Mouse (Mus musculus): ENCODE measurements around the gene Eps8. TPM values are rescaled to one million over a fixed set of nuclear protein-coding genes. Genes with fewer than 3 reads are reported as not detected.
A peak's percentile ranks its signal among the peaks of the same experiment; 100 is the strongest.
"Not testable (repeated sequence)": the region's sequence is repeated elsewhere in the genome, so short reads cannot be mapped to it uniquely, and the experiment has no call there.

Eps8 gene
- total RNA-seq, 2 experiments from 2014 or later = 21.1 to 22.3 TPM

DNA sequence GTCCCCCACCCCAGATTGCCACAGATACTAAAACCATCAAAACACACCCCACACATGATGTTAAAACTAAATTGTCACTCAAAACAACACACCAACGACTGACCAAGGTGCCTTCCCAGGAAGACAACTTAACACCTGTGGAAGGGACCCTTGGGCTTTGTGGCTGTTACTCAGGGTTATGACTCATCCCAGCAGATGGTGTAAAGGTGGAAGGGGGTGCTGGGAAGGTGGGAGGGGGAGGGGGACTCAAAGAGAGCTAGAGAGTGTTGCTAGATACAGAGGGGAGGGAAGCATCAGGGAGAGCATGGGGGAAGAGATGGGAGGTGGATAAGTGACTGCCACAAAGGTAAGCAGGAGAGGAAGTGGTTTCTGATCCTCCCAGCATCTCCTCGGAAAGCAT, 163.0 kb downstream of the Eps8 start:
- no peak for DNase-seq (ENCODE audit: low spot score in 2 of 2)

DNA sequence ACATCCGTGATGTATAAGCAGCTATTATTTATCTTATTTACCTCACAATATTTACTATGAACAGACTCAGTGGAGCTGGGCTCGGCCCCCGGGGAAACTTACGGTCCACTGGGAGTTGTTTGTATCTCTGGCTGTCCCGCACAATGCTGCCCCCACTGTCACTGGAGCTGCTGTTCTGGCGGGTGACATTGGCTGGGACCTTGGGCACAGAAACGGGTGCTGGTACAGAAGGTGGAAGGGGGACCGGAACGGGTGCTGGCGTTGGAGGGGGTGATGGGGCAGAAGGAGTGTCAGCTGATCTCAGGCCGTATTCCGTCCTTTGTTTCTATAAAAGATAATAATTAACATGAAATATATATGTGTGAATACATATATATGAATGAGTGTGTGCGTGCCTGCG, 164.6 kb downstream of the Eps8 start:
- no peak for DNase-seq (ENCODE audit: low spot score in 2 of 2)

DNA sequence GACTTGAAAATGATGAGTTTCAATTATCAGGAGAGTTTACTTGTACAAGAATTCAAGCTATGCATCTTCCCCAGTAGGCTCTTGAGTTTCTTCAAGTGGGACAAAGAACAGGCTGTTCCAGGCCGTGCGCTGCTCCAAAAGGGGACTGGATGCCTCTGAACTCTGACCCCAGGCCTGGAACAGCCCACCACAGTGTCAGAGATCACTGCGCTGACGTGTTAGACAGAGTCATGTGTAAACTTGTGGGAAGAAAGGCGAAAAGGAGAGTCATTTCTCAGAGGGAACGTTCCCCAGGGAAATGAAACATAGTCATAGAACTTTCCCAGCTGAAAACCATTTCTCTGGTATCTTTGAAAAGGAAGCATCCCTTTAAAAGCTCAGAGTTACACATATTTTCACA, 167.2 kb downstream of the Eps8 start:
- no peak for DNase-seq (ENCODE audit: low spot score in 2 of 2)

DNA sequence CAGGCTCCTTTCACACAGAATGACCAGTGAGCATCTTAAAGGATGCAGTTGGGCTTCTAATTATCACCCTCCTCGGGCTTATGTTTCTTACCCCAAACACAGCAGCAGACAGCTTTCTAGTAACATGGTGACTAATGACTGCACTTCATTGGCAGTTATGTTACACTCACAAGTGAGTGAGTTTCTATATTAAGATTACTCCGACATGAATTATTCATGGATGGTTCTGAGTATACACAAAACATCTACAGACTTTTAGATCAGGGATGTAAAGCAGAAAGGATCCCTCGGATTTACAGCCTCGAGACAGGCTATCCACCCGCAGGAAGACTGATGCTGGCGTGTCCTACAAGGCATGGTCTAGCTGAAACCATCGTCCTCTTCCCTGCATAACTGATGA, 171.8 kb downstream of the Eps8 start:
- no peak for DNase-seq (ENCODE audit: low spot score in 2 of 2)

DNA sequence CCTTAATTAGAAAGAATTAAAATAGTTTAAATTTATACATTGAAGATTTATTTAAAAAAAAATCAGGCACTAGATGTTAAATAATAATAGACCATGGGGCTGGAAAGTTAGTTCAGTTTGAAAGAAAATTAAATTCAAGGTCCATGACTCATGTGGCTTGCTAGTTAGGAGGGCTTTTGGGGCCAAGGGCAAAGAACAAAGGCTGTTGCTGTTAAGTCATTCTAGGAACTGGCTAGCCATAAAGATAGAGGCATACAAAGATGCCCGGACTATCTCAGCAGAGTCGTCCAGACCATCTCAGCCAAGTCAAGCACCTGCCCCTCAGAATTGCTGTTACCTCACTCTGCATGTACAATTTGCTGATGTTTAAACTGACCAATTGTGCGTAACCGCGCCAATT, 179.0 kb downstream of the Eps8 start:
- DNase-seq (ENCODE audit: low spot score in 2 of 2) = not testable (repeated sequence)

DNA sequence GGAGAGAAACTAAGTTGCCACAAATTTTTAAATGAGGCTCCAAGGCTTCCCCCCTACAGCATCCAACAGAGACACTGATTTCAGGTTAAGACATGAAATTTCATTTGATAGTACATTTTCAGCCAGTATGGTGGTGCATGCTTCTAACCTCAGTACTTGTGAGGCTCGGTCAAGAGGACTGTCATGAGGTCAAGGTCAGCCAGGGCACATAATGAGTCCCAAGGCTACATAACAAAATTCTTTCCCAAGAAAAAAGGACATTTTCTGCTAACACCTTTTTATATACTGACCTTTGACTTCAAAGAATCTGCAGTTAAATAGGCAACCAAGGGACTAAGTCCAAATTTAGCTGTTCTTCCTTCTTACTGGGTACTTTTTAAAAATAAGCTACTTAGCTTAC, 181.2 kb downstream of the Eps8 start:
- no peak for DNase-seq (ENCODE audit: low spot score in 2 of 2)

DNA sequence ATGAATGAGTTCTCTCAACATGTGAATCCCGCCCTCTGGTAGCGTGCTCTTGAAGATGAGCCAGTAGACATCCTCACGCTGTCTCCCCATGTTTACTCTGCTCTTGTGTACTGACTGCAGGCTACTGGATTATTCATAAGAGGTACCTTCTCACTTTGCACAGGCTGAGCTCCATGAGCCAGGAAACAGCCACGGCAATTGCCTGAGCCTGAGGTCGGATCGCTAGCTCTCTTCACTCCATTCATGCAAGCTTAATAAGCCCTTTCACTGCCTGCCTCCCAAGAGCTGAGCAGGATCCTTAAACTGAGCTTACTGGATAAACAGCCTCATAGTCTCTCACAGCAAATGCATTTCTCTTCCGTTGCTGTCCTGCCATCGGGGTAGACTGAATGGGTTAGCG, 182.5 kb downstream of the Eps8 start:
- DNase-seq (ENCODE audit: low spot score in 2 of 2) = no peak

DNA sequence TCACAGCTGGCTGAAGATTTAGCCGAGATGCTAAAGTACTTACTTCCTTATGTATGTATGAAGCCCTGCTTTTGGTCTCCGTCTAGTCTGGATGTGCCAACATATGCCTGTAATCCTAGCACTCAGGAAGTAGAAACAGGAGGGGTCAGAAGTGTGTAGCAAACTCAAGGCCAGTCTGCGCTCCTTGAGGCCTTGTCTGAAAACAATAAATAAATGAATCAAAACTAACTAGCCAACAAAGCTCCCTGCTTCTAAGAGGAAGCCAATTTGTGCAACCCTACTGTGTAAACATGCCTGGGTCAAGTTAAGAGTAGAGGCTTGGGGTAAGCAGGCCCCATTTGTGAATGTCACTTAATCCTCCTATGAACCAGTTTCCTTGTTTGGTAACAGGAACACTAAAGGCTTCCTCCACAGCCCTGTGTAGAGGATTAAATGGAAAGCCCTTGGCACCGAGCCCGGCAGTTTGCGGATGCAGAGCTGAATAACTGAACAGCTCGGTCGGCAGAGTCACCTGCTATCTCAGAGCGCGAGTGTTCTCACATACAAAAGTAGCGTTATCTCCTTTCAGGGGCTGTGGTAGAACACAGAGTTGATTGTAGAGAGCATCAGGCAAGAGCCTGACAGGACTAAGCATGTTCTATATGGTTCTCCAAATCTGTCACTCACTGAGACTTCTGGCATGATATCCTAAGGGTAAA, 183.6 kb downstream of the Eps8 start:
- DNase-seq (ENCODE audit: low spot score in 2 of 2) = peak; percentile 69 to 89

DNA sequence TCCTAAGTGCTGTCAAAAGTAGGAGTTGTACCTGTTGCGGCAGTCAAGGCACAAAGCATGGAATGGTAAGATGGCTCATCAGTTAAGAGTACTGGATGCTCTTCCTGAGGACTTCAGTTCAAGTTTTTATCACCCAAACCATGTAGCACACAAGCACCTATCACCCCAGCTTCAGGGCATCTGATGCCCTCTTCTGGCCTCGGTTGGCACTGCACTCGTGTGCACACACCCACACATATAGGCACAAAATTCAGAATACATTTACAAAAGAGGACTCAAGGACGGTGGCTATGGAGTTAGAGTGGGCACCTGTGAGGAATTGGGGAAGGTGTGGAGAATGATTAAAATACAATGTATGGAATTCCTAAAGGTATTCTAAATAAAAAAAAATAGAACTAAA, 185.1 kb downstream of the Eps8 start:
- DNase-seq (ENCODE audit: low spot score in 2 of 2) = no peak

DNA sequence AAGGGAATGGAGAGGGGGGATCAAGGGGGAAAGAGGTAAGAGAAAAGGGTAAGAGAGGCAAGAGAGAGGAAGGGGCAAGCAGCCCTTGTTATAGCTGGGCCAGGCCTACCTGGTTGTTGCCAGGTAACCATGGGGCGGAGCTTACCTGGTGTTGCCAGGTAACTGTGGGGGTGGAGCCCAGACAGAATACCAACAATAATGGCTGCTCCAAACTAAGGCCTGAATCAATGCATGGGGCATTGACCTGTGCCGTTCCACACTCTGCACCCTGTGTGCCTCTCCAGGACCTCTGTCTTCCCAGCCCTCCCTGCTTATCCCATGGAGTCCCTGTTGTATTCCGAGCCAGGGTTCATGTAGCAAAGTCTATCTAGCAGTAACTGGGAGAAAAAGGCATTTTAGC, 187.0 kb downstream of the Eps8 start:
- DNase-seq (ENCODE audit: low spot score in 2 of 2) = no peak

DNA sequence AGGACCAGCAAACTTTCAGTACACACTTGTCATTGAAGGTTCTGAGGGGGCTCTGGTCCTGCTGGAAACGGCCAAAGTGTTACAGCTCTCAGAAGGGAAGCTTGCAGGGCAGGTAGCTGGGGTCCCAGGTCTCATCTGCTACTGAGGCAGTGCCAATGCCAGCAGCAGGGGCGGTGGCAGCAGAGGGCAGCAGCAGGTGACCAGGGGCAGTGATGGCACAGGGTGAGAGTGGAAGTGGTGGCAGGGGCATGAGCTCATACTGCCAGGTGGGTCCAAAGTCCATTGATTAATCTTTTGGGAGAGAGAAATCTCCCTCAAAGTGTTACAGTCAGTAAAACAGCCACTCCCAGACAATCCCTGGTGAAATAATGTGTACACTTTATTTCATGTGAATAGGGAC, 188.4 kb downstream of the Eps8 start:
- DNase-seq (ENCODE audit: low spot score in 2 of 2) = no peak

DNA sequence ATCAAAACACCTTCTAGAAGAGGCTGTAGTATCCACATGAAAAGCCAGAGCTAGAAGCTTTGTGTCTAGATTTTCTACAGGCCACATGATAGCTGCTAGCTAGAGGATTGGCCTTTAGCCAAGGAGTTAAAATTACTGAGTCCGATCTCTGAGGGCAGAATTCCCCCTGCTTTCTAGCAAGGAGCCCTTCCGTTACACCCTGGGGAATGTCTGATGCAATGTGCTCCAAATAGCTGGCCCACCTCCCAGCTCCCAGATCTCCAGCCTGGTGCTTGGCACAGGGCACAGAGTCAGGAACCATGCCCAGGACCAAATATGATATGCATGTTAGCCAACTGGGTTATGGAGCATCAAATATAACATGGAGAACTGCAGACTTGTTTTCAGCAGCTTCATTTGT, 189.4 kb downstream of the Eps8 start:
- DNase-seq (ENCODE audit: low spot score in 2 of 2) = peak; percentile 47 to 72

DNA sequence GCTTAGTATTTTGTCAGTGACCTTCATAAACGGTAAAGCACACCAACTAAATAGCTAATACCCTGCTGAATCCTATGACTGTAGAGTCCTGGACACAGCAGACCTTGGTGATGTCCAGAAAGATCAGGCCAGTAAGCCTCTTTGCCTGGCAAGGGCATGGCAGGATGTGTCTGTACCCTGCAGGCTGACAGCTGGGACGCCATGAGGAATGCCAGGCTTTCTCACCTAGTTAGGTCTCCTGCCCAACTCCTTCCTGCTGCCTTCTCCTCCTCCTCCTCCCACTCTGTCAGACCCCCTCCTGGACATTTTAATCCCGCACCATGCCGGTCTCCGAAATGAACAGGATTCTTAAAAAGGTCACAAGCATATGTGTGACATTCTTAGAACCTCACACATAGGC, 190.9 kb downstream of the Eps8 start:
- DNase-seq (ENCODE audit: low spot score in 2 of 2) = no peak

DNA sequence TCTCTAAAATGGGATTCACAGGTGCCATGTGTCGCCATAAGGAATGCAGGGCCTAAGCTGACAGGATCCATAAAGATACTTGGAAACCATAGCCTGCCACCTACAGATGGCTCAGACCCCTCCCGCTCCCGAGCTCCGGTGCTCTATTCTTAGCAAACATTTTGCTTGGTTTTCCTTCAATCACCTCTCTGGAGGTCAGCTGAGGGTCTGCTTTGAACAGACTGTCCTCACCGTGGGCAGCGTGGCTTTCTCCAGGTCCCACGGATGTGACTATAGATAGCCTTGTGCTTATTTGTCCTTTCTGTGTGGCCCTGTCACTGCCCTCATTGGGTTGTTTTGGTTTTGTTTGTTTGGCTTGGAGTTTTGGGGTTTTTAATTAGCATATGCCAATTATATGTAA, 196.5 kb downstream of the Eps8 start:
- no peak for DNase-seq (ENCODE audit: low spot score in 2 of 2)

DNA sequence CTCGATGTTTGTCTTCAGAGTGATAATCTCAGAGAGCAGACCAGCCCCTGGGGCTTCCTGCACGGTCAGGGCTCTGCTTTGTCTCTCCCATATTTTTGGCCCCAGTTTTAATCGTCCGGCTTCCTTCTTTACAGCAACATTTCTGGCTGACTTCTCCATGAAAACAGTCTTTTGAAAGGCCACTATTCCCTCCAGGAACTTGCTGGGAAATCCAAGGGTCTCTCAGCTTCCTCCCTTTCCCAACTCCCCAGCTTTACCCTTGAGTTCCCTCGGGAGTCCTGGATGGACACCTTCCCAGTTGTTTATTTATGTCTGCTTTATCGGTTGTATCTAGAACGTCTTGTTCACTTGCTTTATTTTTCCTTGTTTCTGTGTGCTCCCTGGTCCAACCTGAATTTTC, 197.5 kb downstream of the Eps8 start:
- DNase-seq (ENCODE audit: low spot score in 2 of 2) = peak in 1 of 2 experiments; percentile 18

DNA sequence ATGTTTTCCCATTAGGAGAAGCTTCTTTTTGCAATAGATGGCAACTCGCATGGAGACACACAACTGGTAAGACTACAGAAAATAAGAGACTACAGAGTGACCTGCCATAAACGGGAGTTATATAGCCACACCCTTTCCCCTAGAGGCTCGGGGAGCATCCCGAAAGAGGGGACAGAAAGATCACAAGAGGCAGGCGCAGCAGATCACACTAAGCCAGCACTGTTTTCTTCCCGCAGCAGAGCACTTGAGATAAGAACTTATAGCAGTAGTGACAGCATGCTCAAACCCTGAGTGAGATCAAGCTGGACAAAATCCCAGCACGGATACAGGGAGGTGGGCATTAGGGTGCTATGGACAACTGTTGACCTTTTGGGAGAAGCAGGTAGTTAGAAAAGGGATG, 198.6 kb downstream of the Eps8 start:
- DNase-seq (ENCODE audit: low spot score in 2 of 2) = no peak

DNA sequence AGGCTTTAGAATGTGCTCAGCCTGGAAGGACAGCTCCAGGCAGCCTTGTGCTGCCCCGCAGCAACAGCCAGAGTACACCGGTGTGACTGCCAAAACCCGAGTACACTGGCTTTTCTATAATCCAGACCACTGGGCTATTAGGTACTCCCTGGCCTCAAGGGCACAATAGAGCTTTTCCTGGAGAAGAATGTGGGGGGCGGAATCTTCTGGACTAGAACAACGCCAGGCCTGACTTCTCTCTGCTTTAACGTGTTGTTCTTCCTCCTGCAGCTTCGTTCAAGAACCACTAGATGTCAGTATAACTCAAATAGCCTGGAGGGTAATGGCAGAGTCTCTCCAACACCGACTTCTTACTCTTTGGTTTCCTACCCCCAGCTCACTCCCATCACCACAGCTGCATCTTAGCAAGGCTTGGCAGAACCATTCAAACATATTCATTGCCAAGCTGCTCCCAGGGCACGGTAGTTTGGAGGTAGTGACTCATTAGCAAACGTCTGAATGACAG, 199.1 kb downstream of the Eps8 start:
- peak in 1 of 2 experiments; percentile 41 for DNase-seq (ENCODE audit: low spot score in 2 of 2)

DNA sequence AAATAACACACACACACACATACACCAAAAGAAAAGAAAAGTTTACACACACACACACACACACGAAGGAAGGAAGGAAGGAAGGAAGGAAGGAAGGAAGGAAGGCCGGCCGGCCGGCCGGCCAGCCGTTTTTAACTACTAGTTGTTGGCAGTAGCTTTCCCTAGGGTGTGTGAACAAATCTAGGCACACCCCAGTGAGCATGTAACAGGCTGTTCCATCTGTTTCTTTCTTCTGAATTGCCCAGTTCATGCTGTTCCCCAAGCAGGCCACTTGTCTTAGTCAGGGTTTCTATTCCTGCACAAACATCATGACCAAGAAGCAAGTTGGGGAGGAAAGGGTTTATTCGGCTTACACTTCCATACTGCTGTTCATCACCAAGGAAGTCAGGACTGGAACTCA, 208.6 kb downstream of the Eps8 start:
- not testable (repeated sequence) for DNase-seq (ENCODE audit: low spot score in 2 of 2)

DNA sequence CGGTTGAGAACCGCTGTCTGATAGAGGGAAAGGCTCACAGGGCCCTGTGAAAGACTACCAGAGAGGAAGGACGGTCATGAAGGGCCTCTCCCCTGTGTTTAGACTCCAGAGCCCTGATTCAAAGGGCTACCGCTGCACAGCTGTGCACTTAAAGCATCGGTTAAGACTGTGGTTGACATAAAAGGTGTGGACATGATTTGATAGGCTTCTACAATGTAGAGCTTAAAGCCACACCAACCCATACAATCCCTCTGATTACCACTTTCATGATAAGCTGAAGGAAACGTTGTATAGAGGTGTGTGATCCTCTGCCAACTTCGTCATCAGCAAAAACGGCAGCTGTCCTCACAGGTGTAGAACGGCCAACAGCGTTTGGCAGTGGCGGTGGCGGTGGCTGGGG, 211.6 kb downstream of the Eps8 start:
- no peak for DNase-seq (ENCODE audit: low spot score in 2 of 2)

DNA sequence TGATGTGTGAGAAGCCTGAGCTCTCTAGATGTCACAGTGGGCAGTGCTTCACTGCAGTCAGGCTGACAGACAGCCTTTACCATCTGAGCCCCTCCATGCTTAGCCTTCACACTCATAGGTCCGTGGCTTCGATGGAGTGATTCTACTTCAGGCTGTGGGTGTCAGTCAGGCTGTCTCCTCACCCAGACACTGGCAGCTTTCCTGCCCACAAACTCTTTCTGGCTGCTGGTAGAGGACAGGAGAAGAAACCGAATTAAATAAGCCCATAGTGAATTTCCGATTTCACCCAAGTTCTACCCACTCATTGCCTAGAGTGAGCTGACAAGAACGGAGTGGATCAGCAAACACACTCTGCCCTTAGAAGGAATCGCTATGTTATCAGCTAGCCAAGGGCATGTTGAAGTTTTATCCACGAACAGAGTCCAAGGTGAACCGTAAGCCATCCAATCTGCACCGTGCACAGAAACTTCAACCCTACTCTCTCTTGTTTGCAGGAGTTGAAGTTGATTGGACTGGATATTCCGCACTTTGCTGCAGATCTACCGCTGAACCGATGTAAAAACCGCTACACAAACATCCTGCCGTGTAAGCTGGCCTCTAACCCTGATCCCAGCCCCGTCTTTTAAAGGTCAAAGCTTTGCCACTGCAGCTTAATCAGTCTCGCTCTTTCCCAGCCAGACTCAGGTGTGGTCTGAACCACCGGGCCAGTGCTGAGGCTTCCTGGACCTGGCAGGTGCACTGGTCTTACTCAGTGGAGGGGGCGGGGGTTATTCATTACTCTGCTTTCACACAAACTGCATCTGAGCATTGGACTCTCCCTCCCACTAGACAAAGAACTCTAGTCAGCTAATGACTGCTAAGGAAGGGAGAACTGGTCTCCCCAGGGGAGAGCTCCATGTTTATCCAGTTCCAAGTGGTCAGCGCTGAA, 213.9 kb downstream of the Eps8 start:
- DNase-seq (ENCODE audit: low spot score in 2 of 2) = no peak

DNA sequence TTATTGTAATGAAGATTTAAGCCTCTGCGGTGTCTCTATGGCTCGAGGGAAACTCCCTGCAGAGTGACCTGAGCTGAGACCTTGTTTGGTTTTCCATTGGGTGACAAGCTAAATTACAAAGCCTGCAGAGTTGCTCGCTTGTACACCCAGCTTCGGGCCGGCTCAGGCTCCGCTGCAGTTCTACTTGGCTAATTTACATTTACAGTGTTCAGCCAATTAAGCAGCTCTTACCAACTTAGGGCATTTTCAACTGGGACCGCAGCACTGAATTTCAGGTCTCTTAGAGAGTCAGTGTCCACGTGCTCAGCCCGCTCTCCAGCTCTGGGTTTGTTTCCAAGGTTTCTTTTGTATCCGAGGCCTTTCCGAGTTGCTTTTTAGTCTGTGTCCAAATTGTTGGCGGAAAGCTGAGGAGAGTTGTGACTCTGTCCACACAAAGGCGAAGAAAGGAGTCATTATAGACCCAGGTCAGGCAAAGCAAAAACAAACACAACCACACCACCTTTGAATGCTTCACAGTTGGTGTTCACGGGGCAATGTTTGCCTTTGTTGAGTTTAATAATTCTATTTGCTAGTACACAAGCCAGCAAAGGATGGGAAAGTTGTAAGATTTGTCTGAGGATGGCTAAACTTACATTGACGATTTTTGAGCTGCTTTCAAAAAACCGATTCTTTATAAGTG, 216.6 kb downstream of the Eps8 start:
- no peak for DNase-seq (ENCODE audit: low spot score in 2 of 2)

DNA sequence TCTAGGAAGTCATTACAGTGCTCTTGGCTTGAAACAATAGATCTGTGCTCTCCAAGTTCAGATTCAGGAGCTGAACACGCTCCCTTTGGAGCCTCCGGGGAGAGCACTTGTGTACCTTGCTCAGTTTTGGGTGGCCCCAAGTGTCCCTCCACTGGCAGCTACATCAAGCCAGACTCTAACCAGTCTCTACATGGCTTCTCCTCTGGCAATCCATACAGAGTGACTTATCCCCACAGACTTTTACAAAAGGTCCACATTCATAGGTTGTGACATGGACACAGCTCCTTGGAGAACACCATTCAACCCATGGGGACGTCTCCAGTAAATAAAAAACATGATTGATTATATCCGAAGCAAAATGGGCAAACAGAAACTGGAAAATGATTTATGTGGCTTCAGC, 217.2 kb downstream of the Eps8 start:
- no peak for DNase-seq (ENCODE audit: low spot score in 2 of 2)

Measured in gastrocnemius, postnatal 4 days (tissue).